Mouse (Mus musculus) liver, postnatal 0 days (tissue): Measurements from ENCODE around the gene Rps8. TPM values are rescaled to one million over a fixed set of nuclear protein-coding genes. Genes with fewer than 3 reads are reported as not detected.

Source experiments
- ATAC-seq: fragments of 200-750 bp; cut with Nextera tagmentation; 2 replicates; pipeline ENCODE4 v1.8.0; 2017; ENCODE audit warnings: mild to moderate bottlenecking, moderate library complexity
- DNase-seq: peaks from one replicate; pipeline ENCODE4 v3.0.0-alpha.2; 2016
- H3K27ac ChIP-seq: fragments of 300-500 bp; sonication (generic); 2 replicates; pipeline ENCODE4 v1.5.1; 2014; ENCODE audit warnings: antibody characterized with exemption, moderate library complexity, mild to moderate bottlenecking, low read depth
- H3K27me3 ChIP-seq: fragments of 300-500 bp; sonication (generic); 2 replicates; pipeline ENCODE4 v1.6.1; 2014; ENCODE audit warnings: low read length, control low read depth, mixed read lengths; ENCODE audit not compliant: insufficient read depth
- H3K36me3 ChIP-seq: fragments of 300-500 bp; sonication (generic); replicated peaks from 2 replicates; pipeline ENCODE4 v1.6.1; 2014; ENCODE audit warnings: mild to moderate bottlenecking, control low read depth, low read length, moderate library complexity, mixed read lengths; ENCODE audit not compliant: insufficient read depth
- H3K4me1 ChIP-seq: fragments of 300-500 bp; sonication (generic); 2 replicates; pipeline ENCODE4 v1.6.1; 2014; ENCODE audit warnings: antibody characterized with exemption, mild to moderate bottlenecking, control low read depth; ENCODE audit not compliant: insufficient read depth
- H3K4me2 ChIP-seq: fragments of 300-500 bp; sonication (generic); 2 replicates; pipeline ENCODE4 v1.6.1; 2014; ENCODE audit warnings: low read depth, mild to moderate bottlenecking, low read length, moderate library complexity, mixed read lengths
- H3K4me3 ChIP-seq: fragments of 300-500 bp; sonication (generic); 2 replicates; pipeline ENCODE4 v1.5.1; 2014; ENCODE audit warnings: low read depth, low read length
- H3K9ac ChIP-seq: fragments of 300-500 bp; sonication (generic); replicated peaks from 2 replicates; pipeline ENCODE4 v1.6.1; 2014; ENCODE audit warnings: mild to moderate bottlenecking, moderate library complexity
- H3K9me3 ChIP-seq: fragments of 300-500 bp; sonication (generic); 2 replicates; pipeline ENCODE4 v1.6.1; 2016; ENCODE audit warnings: mild to moderate bottlenecking, control low read depth, low read length, mixed read lengths
- CTCF ChIP-seq: sonication (generic); IDR thresholded peaks from 2 replicates; pipeline ENCODE4 v1.5.1; 2016; ENCODE audit warnings: antibody characterized with exemption, low read depth
- EP300 ChIP-seq: IDR thresholded peaks from 2 replicates; pipeline ENCODE4 v1.6.1; 2016; ENCODE audit warnings: antibody characterized with exemption, low read depth, mild to moderate bottlenecking
- WGBS: fragments of 180-500 bp; shearing (Covaris S2); extraction: QIAGEN DNeasy Blood & Tissue Kit; methylation state at CpG from one replicate; pipeline ENCODE4 v1.1.7; 2014; ENCODE audit not compliant: insufficient replicate concordance; 5-methylcytosine and 5-hydroxymethylcytosine counted together
- polyA plus RNA-seq: library from polyadenylated mRNA; unstranded; fragments of >200 nt; fragmentation: Nextera tagmentation; extraction: Ambion mirVana; gene quantifications from 2 replicates; pipeline ENCODE4 v1.2.1, GENCODE M21; 2015

Rps8 gene
- polyA plus RNA-seq, 1 experiment from 2014 or later, result 557 TPM

- Histone ChIP-seq H3K9me3 (no peaks in the 10 kb centered on the region), H3K27me3 (no peaks in the 10 kb centered on the region), H3K36me3 (peaks cover 40% of the 10 kb centered on the region), H3K4me1 (peaks cover 10% of the 10 kb centered on the region; the same call in 1 of the 2 replicates), H3K9ac (no peak overlapping the region), H3K4me3 (no peak overlapping the region), H3K27ac (no peak overlapping the region), H3K4me2 (no peak overlapping the region)
- DNase-seq (no peak), ATAC-seq (no peak)
- WGBS, result 82% methylated on average over 6 of the region's 6 CpGs
- no peak for TF ChIP-seq EP300
These were observed 5.8 kb downstream of the Rps8 start for GRCm38 (mm10) chr4:117150212-117150733.

DNA sequence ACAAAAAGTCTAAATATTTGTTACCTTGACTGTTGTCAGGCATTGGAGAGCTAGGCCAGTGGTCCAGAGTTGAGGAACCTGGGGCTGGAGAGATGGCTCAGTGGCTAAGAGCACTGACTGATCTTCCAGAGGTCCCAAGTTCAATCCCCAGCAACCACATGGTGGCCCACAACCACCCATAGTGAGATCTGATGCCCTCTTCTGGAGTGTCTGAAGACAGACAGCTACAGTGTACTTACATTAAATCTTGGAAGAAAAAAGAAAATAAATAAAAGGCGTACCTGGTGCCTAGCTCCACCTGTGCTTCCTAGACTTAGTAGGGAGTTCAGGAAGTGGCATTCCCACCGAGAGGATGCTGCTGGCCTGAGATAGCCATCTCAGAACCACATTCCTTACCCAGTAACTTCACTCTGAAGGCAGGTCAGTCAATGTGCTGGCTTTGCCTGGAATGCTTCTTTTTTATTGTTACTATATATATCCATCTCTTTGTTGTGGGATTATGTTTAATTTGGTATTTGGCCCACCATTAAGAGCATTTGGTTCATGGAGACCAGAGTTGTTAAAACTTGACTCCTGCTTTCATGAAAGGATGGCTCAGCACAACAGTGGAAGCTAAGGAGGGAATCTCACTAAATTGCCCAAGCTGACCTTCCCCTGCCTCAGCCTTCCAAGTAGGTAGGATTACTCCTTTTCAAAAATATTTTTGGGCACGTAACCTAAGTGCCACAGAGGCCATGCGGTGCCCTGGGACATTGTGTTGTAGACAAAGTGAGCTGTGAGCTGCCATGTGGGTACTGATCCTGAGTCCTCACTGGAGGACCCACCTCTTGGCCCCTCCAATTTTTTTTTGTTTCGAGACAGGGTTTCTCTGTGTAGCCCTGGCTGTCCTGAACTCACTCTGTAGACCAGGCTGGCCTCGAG lies 6.5 kb downstream of the Rps8 start:
- no peak overlapping the region for H3K27ac ChIP-seq
- peaks cover 10% of the 10 kb centered on the region; the same call in 1 of the 2 replicates for H3K4me1 ChIP-seq
- ATAC-seq (no peak), DNase-seq (no peak)
- TF ChIP-seq EP300 (no peak), CTCF (no peak)
- no peaks in the 10 kb centered on the region for H3K9me3 ChIP-seq
- H3K4me2 ChIP-seq, result no peak overlapping the region
- H3K4me3 ChIP-seq, result no peak overlapping the region
- H3K36me3 ChIP-seq, result peaks cover 40% of the 10 kb centered on the region
- no peak overlapping the region for H3K9ac ChIP-seq
- 64% methylated on average over 6 of the region's 6 CpGs for WGBS
- no peaks in the 10 kb centered on the region for H3K27me3 ChIP-seq

GRCm38 (mm10) chr4:117148815-117149214 lies 7.2 kb downstream of the Rps8 start:
- 79% methylated on average over 24 of the region's 24 CpGs for WGBS
- H3K27ac ChIP-seq, result no peak overlapping the region
- TF ChIP-seq EP300, result no peak
- TF ChIP-seq CTCF, result no peak
- H3K4me3 ChIP-seq, result no peak overlapping the region
- H3K36me3 ChIP-seq, result peaks cover 33% of the 10 kb centered on the region
- H3K9ac ChIP-seq, result no peak overlapping the region
- H3K4me2 ChIP-seq, result no peak overlapping the region
- H3K9me3 ChIP-seq, result no peaks in the 10 kb centered on the region
- no peaks in the 10 kb centered on the region for H3K27me3 ChIP-seq
- ATAC-seq (no peak), DNase-seq (no peak)
- H3K4me1 ChIP-seq, result peaks cover 6% of the 10 kb centered on the region; the same call in 1 of the 2 replicates

- Histone ChIP-seq H3K27me3 (no peaks in the 10 kb centered on the region), H3K27ac (no peak overlapping the region), H3K9ac (no peak overlapping the region), H3K4me2 (no peak overlapping the region), H3K4me1 (peaks cover 5% of the 10 kb centered on the region; the same call in 1 of the 2 replicates), H3K9me3 (no peaks in the 10 kb centered on the region), H3K36me3 (peaks cover 27% of the 10 kb centered on the region), H3K4me3 (no peak overlapping the region)
- WGBS, result 81% methylated on average over 18 of the region's 18 CpGs
- TF ChIP-seq EP300 (no peak), CTCF (no peak)
- no peak for DNase-seq
- ATAC-seq, result no peak
These were observed 7.9 kb downstream of the Rps8 start for GRCm38 (mm10) chr4:117148047-117148713.

- no peak overlapping the region for H3K27ac ChIP-seq
- no peak overlapping the region for H3K4me3 ChIP-seq
- H3K27me3 ChIP-seq, result no peaks in the 10 kb centered on the region
- TF ChIP-seq CTCF (peak; percentile 99), EP300 (no peak)
- DNase-seq (peak; percentile 94), ATAC-seq (peak; percentile 63)
- no peak overlapping the region for H3K4me2 ChIP-seq
- no peaks in the 10 kb centered on the region for H3K4me1 ChIP-seq
- H3K36me3 ChIP-seq, result peaks cover 9% of the 10 kb centered on the region
- H3K9me3 ChIP-seq, result no peaks in the 10 kb centered on the region
- no peak overlapping the region for H3K9ac ChIP-seq
- WGBS, result 36% methylated on average over 15 of the region's 15 CpGs
These were observed 9.9 kb downstream of the Rps8 start for GRCm38 (mm10) chr4:117146176-117146575.

DNA sequence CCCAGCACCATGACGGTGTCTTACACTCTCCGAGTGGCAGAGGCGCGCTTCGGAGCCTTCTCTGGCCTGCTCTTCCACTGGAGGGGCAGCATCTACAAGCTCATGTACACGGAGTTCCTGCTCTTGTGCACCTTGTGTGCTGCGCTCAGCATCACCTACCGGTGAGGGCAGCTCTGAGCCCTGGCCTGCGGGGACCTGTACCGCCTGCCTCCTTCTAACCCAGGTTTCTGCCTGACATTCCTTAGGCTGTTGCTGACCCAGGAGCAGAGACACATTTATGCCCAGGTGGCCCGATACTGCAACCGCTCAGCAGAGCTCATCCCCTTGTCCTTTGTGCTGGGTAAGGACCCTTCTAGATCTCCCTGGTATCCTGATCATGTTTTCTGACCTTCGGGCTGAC lies 10.8 kb downstream of the Rps8 start:
- ATAC-seq, result no peak
- Histone ChIP-seq H3K9me3 (no peaks in the 10 kb centered on the region), H3K27me3 (no peaks in the 10 kb centered on the region), H3K4me1 (no peaks in the 10 kb centered on the region), H3K9ac (no peak overlapping the region), H3K36me3 (peaks cover under 1% of the 10 kb centered on the region), H3K4me3 (no peak overlapping the region), H3K4me2 (no peak overlapping the region), H3K27ac (no peak overlapping the region)
- WGBS, result 90% methylated on average over 13 of the region's 13 CpGs
- TF ChIP-seq EP300 (no peak), CTCF (no peak)
- DNase-seq, result no peak
